Mouse (Mus musculus) spleen, postnatal 36 days (tissue): ENCODE data around the gene Sbno1.
A peak's percentile ranks its signal among the peaks of the same experiment; 100 is the strongest.

ENCODE experiments used
- DNase-seq, 2 experiments: peaks; one replicate each; pipeline ENCODE4 v3.0.0; 2022; ENCODE audit warnings: low spot score in 2 of 2, mixed read lengths in 1 of 2

The Sbno1 gene

DNA sequence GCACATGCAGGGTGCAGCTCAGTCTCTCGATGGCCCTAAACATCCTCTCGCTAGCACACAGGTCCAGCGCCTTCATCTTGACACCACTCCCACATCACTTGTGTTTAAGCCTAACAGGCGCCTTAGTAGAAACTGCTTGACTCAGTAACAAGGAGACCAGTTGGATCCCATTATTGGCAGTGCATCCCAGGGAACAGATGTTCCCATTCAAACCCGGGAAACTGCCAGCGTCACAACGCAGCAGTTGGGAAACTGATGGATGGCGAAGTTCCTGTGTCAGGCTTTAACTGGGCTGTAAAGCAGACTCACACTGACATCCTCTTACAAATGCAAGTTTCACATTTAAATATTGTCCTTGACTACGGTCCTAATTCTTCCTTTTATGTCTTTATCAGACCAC, 87.9 kb downstream of the Sbno1 start:
- no peak for DNase-seq

DNA sequence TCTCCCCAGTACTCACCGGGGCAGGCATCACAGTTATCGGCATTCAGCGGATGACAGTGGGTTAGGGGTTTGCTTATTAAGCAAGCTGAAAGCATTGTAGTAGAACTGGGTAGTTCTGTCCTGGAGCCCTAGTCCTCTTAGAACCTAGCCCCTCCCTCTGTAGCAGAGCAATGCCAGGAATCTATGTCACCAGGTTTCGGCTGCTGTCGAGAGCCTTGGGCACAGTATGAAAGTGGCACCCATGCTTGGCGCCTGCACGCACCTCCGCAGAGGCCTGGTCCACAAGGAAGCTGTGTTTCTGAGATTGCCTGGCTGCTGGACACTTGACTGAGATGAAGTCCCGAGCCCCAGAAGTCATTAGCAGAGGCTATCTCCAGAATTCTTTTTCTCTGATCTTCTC, 88.7 kb downstream of the Sbno1 start:
- DNase-seq = no peak

DNA sequence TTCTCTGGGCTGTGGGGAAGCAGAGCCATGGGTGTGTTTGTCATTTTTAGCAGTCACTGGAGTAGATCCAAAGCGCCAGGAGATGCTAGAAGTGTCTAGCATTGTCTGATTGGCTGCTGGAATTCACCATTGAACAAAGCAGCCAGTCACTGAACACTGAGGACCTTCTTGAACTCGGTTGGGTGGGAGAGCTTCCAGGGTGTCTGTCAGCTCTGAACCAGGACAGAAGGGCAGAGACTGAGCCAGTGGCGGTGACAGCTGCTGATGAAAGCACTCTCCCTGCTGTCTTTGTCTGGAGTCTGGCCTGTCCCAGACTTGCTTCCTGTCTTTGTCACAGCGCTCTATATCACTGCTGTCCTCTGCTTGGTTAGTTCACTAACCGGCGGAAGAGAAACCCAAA, 91.4 kb downstream of the Sbno1 start:
- no peak for DNase-seq

DNA sequence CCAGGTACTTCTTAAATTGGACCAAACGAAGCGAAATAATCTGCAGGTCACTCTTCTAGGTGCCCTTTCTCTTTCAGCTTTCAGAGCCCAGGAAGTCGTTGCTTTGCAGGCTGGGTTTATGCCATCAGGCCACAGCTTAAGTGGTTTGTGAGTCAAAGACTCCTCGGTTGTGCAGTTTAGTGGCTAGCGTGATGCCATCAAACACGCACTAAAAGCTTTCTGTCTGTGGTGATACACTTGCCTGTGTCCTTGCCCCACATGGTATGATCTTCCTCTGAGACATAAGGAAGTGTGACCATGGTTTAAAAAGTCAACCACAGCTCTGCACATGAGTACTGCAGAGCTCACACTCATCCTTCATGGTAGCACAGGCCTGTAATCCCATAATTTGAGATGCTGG, 95.7 kb downstream of the Sbno1 start:
- no peak for DNase-seq

DNA sequence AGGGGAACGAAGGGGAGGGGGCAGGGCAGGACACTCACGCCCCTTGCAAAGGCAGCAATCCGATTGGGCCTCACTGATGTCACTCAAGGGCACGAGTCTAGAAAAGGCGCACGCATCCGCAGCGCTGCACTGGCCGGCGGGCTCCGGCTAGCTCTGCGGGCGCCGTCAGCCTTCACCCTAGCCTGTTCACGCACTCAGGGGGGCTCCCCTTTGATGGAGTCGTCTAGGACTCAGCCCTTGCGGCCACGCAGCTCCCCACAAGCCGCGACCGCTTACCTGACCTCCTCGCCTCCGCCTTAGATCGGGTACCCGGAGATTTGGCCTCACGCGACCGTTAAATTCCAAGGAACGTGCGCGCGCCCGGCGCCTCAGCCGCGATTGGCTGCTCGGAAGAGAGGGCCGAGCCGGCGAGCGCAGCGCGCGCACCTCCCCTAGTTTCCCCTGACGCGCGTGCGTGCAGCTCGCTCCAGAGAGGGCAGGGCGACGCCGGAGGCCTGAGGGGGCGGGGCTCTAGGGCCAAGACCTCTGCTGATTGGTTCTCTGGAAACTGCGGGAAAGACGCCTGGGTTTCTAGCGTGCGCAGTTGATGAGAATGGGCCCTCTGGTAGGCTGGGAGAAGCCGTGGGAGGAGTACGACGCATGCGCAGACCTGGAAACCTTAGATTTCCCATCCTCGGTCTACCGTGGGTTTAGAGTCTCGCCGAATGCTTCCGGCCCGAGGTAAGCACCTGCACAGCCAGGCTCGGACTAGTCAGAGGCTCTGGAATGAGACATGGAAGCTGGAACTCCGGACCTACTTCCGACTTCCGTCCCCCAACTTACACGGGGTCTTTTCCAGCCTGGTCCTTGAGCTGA, 98.1 kb downstream of the Sbno1 start, which contains the start of the genes Mphosph9 and 2810006K23Rik:
Gene Mphosph9, minus strand, starts transcription at position 463 of the 855 bp plus-strand sequence.
Gene 2810006K23Rik, plus strand, starts transcription at position 580 of the 855 bp plus-strand sequence.
- DNase-seq = peak; percentile 100

DNA sequence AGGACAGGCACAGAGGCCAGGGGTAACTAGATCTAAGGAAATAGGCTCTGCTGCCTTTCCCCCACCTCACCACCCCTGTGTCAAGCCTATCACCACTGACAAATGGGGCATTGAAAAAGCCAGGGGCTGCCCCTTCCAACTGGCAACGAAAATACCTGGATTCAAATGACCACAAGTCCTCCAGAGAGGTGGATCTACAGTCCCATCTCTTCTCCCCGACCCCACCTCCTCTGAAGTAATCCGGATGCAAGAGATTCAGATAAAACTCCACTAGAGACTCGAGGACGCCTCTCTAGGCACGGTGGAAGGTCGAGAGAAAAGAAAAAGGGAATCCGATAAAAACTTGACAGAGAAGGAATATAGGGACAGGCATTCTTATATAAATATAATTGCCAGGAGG, 99.0 kb downstream of the Sbno1 start:
- no peak for DNase-seq
